Mouse (Mus musculus): ENCODE results near the gene Foxred1. TPM values are rescaled to one million over a fixed set of nuclear protein-coding genes. Genes with fewer than 3 reads are reported as not detected.

Gene Foxred1
- total RNA-seq, 2 experiments from 2014 or later, result 13.6 to 42.8 TPM

GRCm38 (mm10) chr9:35156002-35156710, 54.7 kb downstream of the Foxred1 start:
- no peak for ATAC-seq (replicated peaks; ENCODE audit: poor library complexity)

Other genes with a start within 250 kb of the Foxred1 start
- 37.2 and 38.1 TPM in 2 replicates for gene St3gal4, start 91.8 kb downstream of the Foxred1 start, total RNA-seq (2015)
- 33.7 and 34.6 TPM in 2 replicates for gene St3gal4, start 91.8 kb downstream of the Foxred1 start, total RNA-seq (2017)
- 64.1 and 67.6 TPM in 2 replicates for gene Dcps, start 35.0 kb downstream of the Foxred1 start, total RNA-seq (2015)
- 56.2 and 64.9 TPM in 2 replicates for gene Dcps, start 35.0 kb downstream of the Foxred1 start, total RNA-seq (2017)
- gene Srpr, start 10.9 kb downstream of the Foxred1 start, total RNA-seq (2015), result 82.6 and 84.3 TPM in 2 replicates
- 61.6 and 61.7 TPM in 2 replicates for gene Srpr, start 10.9 kb downstream of the Foxred1 start, total RNA-seq (2017)
- gene Tirap, start 10.8 kb downstream of the Foxred1 start, total RNA-seq (2015), result 7.0 and 7.7 TPM in 2 replicates
- gene Tirap, start 10.8 kb downstream of the Foxred1 start, total RNA-seq (2017), result 10.3 and 10.4 TPM in 2 replicates
- 36.4 and 52.1 TPM in 2 replicates for gene Fam118b, start 56.8 kb upstream of the Foxred1 start, total RNA-seq (2015)
- gene Fam118b, start 56.8 kb upstream of the Foxred1 start, total RNA-seq (2017), result 12.0 TPM in 2 replicates
- gene Rpusd4, start 56.8 kb upstream of the Foxred1 start, total RNA-seq (2015), result 16.5 and 22.6 TPM in 2 replicates
- 19.9 and 23.9 TPM in 2 replicates for gene Rpusd4, start 56.8 kb upstream of the Foxred1 start, total RNA-seq (2017)
- 0.67 and 1.3 TPM in 2 replicates for gene Cdon, start 210.1 kb upstream of the Foxred1 start, total RNA-seq (2015)
- 0.37 and 1.0 TPM in 2 replicates for gene Cdon, start 210.1 kb upstream of the Foxred1 start, total RNA-seq (2017)

All from megakaryocyte progenitor cell, adult 5-6 weeks (primary cell).